ENCODE assay signal across 18 mouse cellular contexts in the genomic region with DNA sequence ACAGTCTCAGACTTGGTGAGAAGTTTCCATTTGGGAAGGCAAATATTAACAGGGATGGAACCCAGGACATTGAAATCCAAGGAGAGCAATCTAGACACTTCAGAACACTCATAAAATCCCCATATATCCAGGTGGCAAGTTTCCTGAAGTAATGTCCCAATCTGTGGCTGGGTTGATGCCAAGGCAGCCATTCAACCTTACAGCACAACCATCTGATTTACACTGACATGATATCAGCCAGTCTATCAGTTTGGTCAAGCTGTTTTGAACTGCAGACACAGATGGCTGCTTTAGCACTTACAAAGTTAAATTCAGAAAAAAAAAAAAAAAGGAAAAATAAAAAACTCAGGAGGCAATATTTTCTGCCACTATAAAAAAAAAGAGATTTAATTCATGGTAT.
A peak's percentile ranks its signal among the peaks of the same experiment; 100 is the strongest.
DNase-seq lines count a peak whose midpoint lies in the region; ATAC-seq and TF ChIP-seq lines count a peak whose summit lies in the region.
"Had no signal": no experiment of that assay in that cellular context is flagged by ENCODE, and none has a peak within 500 bp of the region (broad histone marks: within the 10 kb centered on the region; RNA-seq: fewer than 3 reads in every experiment).

No protein-coding gene starts in this region.

- H3K9ac ChIP-seq in forebrain, embryonic 14.5 days (ENCODE audit: low read length), result no peak overlapping the region
- H3K9ac ChIP-seq: embryonic facial prominence, embryonic 12.5 days; heart, embryonic 13.5 days; hindbrain, embryonic 13.5 days; intestine, embryonic 15.5 days had no signal

- no peak for TF ChIP-seq CTCF in brain, embryonic 14.5 days (IDR thresholded peaks at IDR 0.05; ENCODE audit: borderline replicate concordance, extremely low read depth, insufficient read depth, insufficient read length)

- no peak for TF ChIP-seq POLR2A in brain, embryonic 14.5 days (IDR thresholded peaks at IDR 0.05; ENCODE audit: borderline replicate concordance, extremely low read depth, insufficient read depth, insufficient read length, poor library complexity, severe bottlenecking)

- ATAC-seq in forebrain, embryonic 14.5 days, result peak; percentile 44; the same call in 1 of the 2 replicates
- ATAC-seq: intestine, embryonic 15.5 days had no signal

- no peak overlapping the region for H3K4me2 ChIP-seq in forebrain, embryonic 14.5 days (ENCODE audit: low read length)
- H3K4me2 ChIP-seq: embryonic facial prominence, embryonic 12.5 days; heart, embryonic 13.5 days; hindbrain, embryonic 13.5 days; intestine, embryonic 15.5 days had no signal

- no peak overlapping the region for H3K4me3 ChIP-seq in forebrain, embryonic 14.5 days (ENCODE audit: low read depth, low read length)
- no peak overlapping the region for H3K4me3 ChIP-seq in forebrain, embryonic 10.5 days
- H3K4me3 ChIP-seq: embryonic facial prominence, embryonic 12.5 days; heart, embryonic 13.5 days; hindbrain, embryonic 13.5 days; intestine, embryonic 15.5 days had no signal

- no peaks in the 10 kb centered on the region for H3K27me3 ChIP-seq in forebrain, embryonic 14.5 days (replicated peaks; ENCODE audit: control insufficient read depth, insufficient read depth, low read length)
- H3K27me3 ChIP-seq in forebrain, embryonic 10.5 days (ENCODE audit: poor library complexity, severe bottlenecking), result no peaks in the 10 kb centered on the region
- H3K27me3 ChIP-seq: embryonic facial prominence, embryonic 12.5 days; heart, embryonic 13.5 days; hindbrain, embryonic 13.5 days; intestine, embryonic 15.5 days had no signal

- DNase-seq in forebrain, embryonic 14.5 days (ENCODE audit: low spot score), result peak; percentile 60
- DNase-seq in forebrain, embryonic 10.5 days (ENCODE audit: extremely low spot score, low spot score), result no peak
- peak; percentile 46 for DNase-seq in left cerebral cortex, postnatal 4 days
- DNase-seq in left cerebral cortex, postnatal 25 days (ENCODE audit: low spot score in 2 of 2), result no peak
- DNase-seq in brain, adult 2 months (ENCODE audit: low read depth, low spot score), result peak; percentile 24
- DNase-seq in brain, embryonic 14.5 days (ENCODE audit: low read depth), result peak; percentile 76
- DNase-seq in neural tube, embryonic 10.5 days (ENCODE audit: extremely low spot score, low spot score), result no peak
- DNase-seq: adrenal gland, adult 2 months; adrenal gland, postnatal 25 days; cerebellum, adult 18-20 months; gastrocnemius, postnatal 36 days; heart, adult 11 months; heart, postnatal 4 days; kidney, adult 18-20 months had no signal

- intact Hi-C loops in left cerebral cortex, postnatal 4 days (cut with DNase I), result no loop called here
- intact Hi-C loops in left cerebral cortex, postnatal 25 days (cut with DNase I), result loop anchor here (10.0 kb wide), 1 partner anchor 385 kb away; the partner anchor contains the start of gene Htr2a

- H3K27ac ChIP-seq in forebrain, embryonic 14.5 days (ENCODE audit: low read depth, low read length), result no peak overlapping the region
- no peak overlapping the region for H3K27ac ChIP-seq in forebrain, embryonic 10.5 days
- H3K27ac ChIP-seq: embryonic facial prominence, embryonic 12.5 days; heart, embryonic 13.5 days; hindbrain, embryonic 13.5 days; intestine, embryonic 15.5 days had no signal

- H3K36me3 ChIP-seq in forebrain, embryonic 14.5 days (ENCODE audit: control insufficient read depth, insufficient read depth, low read length), result no peaks in the 10 kb centered on the region
- H3K36me3 ChIP-seq in forebrain, embryonic 10.5 days (replicated peaks), result no peaks in the 10 kb centered on the region
- H3K36me3 ChIP-seq: embryonic facial prominence, embryonic 12.5 days; heart, embryonic 13.5 days; hindbrain, embryonic 13.5 days; intestine, embryonic 15.5 days had no signal

- H3K4me1 ChIP-seq in forebrain, embryonic 14.5 days (ENCODE audit: control insufficient read depth, insufficient read depth, low read length), result no peaks in the 10 kb centered on the region
- no peaks in the 10 kb centered on the region for H3K4me1 ChIP-seq in forebrain, embryonic 10.5 days
- H3K4me1 ChIP-seq: embryonic facial prominence, embryonic 12.5 days; heart, embryonic 13.5 days; hindbrain, embryonic 13.5 days; intestine, embryonic 15.5 days had no signal

- no peaks in the 10 kb centered on the region for H3K9me3 ChIP-seq in forebrain, embryonic 14.5 days (replicated peaks; ENCODE audit: control insufficient read depth, low read length)
- no peaks in the 10 kb centered on the region for H3K9me3 ChIP-seq in forebrain, embryonic 10.5 days
- H3K9me3 ChIP-seq: embryonic facial prominence, embryonic 12.5 days; heart, embryonic 13.5 days; hindbrain, embryonic 13.5 days; intestine, embryonic 15.5 days had no signal

Comparison
In these comparisons a context has a peak if more than half of its experiments do, and no peak if none do; other contexts are left out.
1. DNase-seq: peak in forebrain, embryonic 14.5 days (single experiment), left cerebral cortex, postnatal 4 days (single experiment), brain, adult 2 months (single experiment) and brain, embryonic 14.5 days (single experiment); none in forebrain, embryonic 10.5 days (single experiment), left cerebral cortex, postnatal 25 days (0 of 2) and neural tube, embryonic 10.5 days (single experiment).